Mouse (Mus musculus) lung, embryonic 14.5 days (tissue): ENCODE measurements around the gene Ugt2a3. TPM values are rescaled to one million over a fixed set of nuclear protein-coding genes. Genes with fewer than 3 reads are reported as not detected.
"Not testable (repeated sequence)": the region's sequence is repeated elsewhere in the genome, so short reads cannot be mapped to it uniquely, and the experiment has no call there.

Experiments used
- ATAC-seq: fragments of 200-750 bp; cut with Nextera tagmentation; 2 replicates; pipeline ENCODE4 v1.8.0; 2017; ENCODE audit warnings: mild to moderate bottlenecking, moderate TSS enrichment, moderate library complexity; ENCODE audit not compliant: insufficient read depth
- DNase-seq: peaks from one replicate; pipeline ENCODE4 v3.0.0-alpha.2; 2015
- H3K27ac ChIP-seq: fragments of 300-500 bp; sonication (generic); 2 replicates; pipeline ENCODE4 v1.5.1; 2014; ENCODE audit warnings: low read depth, mild to moderate bottlenecking, moderate library complexity
- H3K27me3 ChIP-seq: fragments of 300-500 bp; sonication (generic); 2 replicates; pipeline ENCODE4 v1.6.1; 2014; ENCODE audit warnings: low read length, control low read depth; ENCODE audit not compliant: insufficient read depth
- H3K36me3 ChIP-seq: fragments of 300-500 bp; sonication (generic); 2 replicates; pipeline ENCODE4 v1.6.1; 2014; ENCODE audit warnings: control low read depth; ENCODE audit not compliant: insufficient read depth
- H3K4me1 ChIP-seq: fragments of 300-500 bp; sonication (generic); 2 replicates; pipeline ENCODE4 v1.6.1; 2014; ENCODE audit warnings: antibody characterized with exemption, control low read depth; ENCODE audit not compliant: insufficient read depth
- H3K4me2 ChIP-seq: fragments of 300-500 bp; sonication (generic); 2 replicates; pipeline ENCODE4 v1.6.1; 2014; ENCODE audit warnings: mild to moderate bottlenecking
- H3K4me3 ChIP-seq: fragments of 300-500 bp; sonication (generic); 2 replicates; pipeline ENCODE4 v1.5.1; 2014; ENCODE audit warnings: low read depth, low read length
- H3K9ac ChIP-seq: fragments of 300-500 bp; sonication (generic); 2 replicates; pipeline ENCODE4 v1.6.1; 2014
- H3K9me3 ChIP-seq: fragments of 300-500 bp; sonication (generic); 2 replicates; pipeline ENCODE4 v1.6.1; 2016; ENCODE audit warnings: low read depth, low read length, control low read depth
- CTCF ChIP-seq: IDR thresholded peaks from 2 replicates; pipeline ENCODE4 v1.5.1; 2016; ENCODE audit warnings: antibody characterized with exemption, low read depth
- WGBS: fragments of 180-500 bp; shearing (Covaris S2); extraction: QIAGEN DNeasy Blood & Tissue Kit; methylation state at CpG from one replicate; pipeline ENCODE4 v1.1.7; 2014; 5-methylcytosine and 5-hydroxymethylcytosine counted together
- polyA plus RNA-seq: library from polyadenylated mRNA; unstranded; fragments of >200 nt; fragmentation: Nextera tagmentation; extraction: Ambion mirVana; gene quantifications from 2 replicates; pipeline ENCODE4 v1.2.1, GENCODE M21; 2014

Ugt2a3 gene
- polyA plus RNA-seq, result not detected in 2 replicates

DNA sequence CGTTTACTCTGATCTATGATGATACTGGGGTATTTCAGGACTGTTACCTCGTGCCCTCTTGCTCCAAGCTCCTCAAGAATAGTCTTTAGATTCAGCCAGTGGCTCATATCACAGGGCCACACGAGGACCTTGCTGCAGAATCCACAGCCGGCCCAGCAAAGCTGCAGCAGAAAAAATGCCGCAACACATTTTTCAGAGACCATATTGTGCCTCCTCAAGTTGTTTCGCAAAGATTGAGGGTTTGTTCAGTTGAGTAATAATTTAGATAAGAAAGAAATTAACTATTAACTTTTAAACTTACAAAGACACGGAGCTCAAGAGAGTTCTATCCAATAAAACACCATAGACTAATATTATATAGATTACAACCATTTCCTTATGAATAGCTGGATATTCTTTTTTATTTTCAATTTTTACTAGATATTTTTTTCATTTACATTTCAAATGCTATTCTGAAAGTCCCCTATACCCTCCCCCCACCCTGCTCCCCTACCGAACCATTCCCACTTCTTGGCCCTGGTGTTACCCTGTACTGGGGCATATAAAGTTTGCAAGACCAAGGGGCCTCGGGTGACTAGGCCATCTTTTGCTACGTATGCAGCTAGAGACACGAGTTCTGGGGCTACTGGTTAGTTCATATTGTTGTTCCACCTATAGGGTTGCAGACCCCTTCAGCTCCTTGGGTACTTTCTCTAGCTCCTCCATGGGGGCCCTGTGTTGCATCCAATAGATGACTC lies at the start of gene Ugt2a3:
Gene Ugt2a3 (minus strand): TSS at position 235 of the 737 bp plus-strand sequence.
- Histone ChIP-seq H3K36me3 (no peaks in the 10 kb centered on the region), H3K4me3 (no peak within 1 kb of the TSS), H3K9me3 (no peaks in the 10 kb centered on the region), H3K4me2 (no peak within 1 kb of the TSS), H3K9ac (no peak within 1 kb of the TSS), H3K4me1 (no peaks in the 10 kb centered on the region), H3K27me3 (no peaks in the 10 kb centered on the region), H3K27ac (no peak within 1 kb of the TSS)
- WGBS, result 63% methylated on average over 11 of the region's 11 CpGs
- no peak for TF ChIP-seq CTCF
- no peak for DNase-seq
- no peak for ATAC-seq

GRCm38 (mm10) chr5:87380234-87380633 lies 43.2 kb upstream of the Ugt2a3 start:
- Histone ChIP-seq H3K27ac (no peak overlapping the region), H3K9me3 (no peaks in the 10 kb centered on the region), H3K4me3 (no peak overlapping the region), H3K4me2 (no peak overlapping the region), H3K36me3 (no peaks in the 10 kb centered on the region), H3K4me1 (no peaks in the 10 kb centered on the region), H3K9ac (no peak overlapping the region), H3K27me3 (no peaks in the 10 kb centered on the region)
- WGBS, result 35% methylated on average over 2 of the region's 2 CpGs
- ATAC-seq (no peak), DNase-seq (no peak)
- no peak for TF ChIP-seq CTCF

- Histone ChIP-seq H3K9me3 (no peaks in the 10 kb centered on the region), H3K9ac (no peak overlapping the region), H3K27ac (no peak overlapping the region), H3K36me3 (no peaks in the 10 kb centered on the region), H3K4me3 (no peak overlapping the region), H3K4me1 (no peaks in the 10 kb centered on the region), H3K27me3 (no peaks in the 10 kb centered on the region), H3K4me2 (no peak overlapping the region)
- ATAC-seq (no peak), DNase-seq (no peak)
- TF ChIP-seq CTCF, result no peak
These were observed 42.8 kb upstream of the Ugt2a3 start for GRCm38 (mm10) chr5:87379825-87380224.

DNA sequence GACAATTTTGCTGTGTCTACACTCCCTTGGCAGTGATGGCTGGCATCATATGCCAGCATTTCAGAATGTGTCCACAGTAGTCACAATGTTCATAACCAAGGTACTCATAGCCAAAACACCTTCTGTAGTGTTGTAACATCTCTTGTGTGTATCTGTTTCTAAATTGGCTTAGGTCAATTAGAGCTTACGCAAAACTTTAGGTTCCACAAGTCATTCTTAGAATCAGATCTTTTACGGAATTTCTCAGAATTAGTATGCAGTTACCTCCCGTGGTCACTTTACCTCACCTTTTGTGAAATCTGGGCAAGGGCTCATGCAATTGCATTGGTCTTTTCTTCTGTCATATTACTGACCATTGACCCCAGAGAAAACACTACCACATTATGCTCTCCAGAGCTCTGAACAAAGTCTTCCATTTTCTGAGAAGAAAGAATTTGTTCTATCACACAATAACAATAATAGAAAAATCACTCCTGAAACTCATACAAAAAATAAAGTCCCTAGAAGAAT lies 38.9 kb upstream of the Ugt2a3 start:
- WGBS, result 89% methylated on average over 3 of the region's 3 CpGs

DNA sequence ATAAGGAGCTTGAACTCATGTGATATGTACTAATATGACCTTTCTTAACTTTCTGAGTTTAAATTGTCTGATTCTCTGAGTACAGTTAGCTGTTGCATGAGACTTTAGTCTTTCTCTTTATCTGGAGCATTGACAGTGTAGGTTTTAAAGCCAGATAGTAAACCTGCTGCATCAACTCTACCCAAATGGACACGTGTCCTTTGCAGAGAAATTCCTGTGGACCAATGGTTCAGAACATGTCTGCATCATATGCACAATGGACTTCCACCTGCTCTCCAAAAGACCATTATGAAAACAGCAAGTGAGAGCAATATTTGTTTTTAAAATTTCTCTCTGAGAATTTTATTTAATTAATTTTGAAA lies 36.5 kb upstream of the Ugt2a3 start:
- ATAC-seq (no peak), DNase-seq (no peak)
- 77% methylated on average over 1 of the region's 1 CpGs for WGBS
- no peak overlapping the region for H3K27ac ChIP-seq
- H3K4me3 ChIP-seq, result no peak overlapping the region
- no peaks in the 10 kb centered on the region for H3K9me3 ChIP-seq
- TF ChIP-seq CTCF, result no peak
- no peaks in the 10 kb centered on the region for H3K36me3 ChIP-seq
- no peaks in the 10 kb centered on the region for H3K27me3 ChIP-seq
- H3K4me2 ChIP-seq, result no peak overlapping the region
- no peaks in the 10 kb centered on the region for H3K4me1 ChIP-seq
- H3K9ac ChIP-seq, result no peak overlapping the region

More for the DNA sequence above, 38.9 kb upstream of the Ugt2a3 start:
- Histone ChIP-seq H3K4me1 (no peaks in the 10 kb centered on the region), H3K4me2 (no peak overlapping the region), H3K4me3 (no peak overlapping the region), H3K27ac (no peak overlapping the region), H3K36me3 (no peaks in the 10 kb centered on the region), H3K9ac (no peak overlapping the region), H3K9me3 (no peaks in the 10 kb centered on the region), H3K27me3 (no peaks in the 10 kb centered on the region)
- no peak for ATAC-seq
- TF ChIP-seq CTCF, result no peak
- no peak for DNase-seq

DNA sequence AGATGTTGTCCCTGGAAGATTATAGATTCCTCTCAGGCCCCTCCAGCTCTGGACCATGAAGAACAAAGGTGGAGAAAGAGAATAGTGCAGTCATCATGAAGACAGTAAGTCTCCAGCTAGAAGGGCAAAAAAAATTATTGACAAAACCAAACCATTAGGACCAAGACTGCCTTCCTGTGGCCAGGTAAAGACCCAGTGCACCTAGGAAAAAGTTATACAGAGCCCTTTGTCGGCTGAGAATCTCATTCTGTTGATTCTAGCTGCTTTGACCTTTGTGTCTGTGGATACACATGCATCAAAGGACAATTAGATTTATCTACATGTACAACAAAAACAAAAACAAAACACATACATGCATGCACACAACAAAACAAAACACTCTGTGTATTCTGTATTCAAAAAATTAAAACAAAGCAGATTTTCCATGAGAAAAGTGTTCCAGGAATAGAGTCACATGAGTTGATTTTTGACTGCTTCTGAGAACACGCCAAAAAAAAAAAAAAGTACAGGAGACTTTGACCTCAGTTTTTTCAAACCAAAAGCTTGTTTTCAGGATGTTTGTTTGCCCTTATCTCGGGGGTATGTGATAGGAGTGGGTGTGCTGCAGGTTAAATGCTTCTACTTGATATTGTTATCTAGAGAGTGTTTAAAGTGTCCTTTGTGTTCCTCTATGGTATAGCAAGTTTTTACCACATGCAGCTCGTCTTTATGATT lies 36.0 kb upstream of the Ugt2a3 start:
- not testable (repeated sequence) for H3K4me2 ChIP-seq, H3K4me1 ChIP-seq, H3K9me3 ChIP-seq, H3K9ac ChIP-seq, H3K36me3 ChIP-seq, H3K27me3 ChIP-seq, H3K27ac ChIP-seq, ATAC-seq, H3K4me3 ChIP-seq, DNase-seq
- WGBS, result 45% methylated on average over 4 of the region's 4 CpGs

GRCm38 (mm10) chr5:87350350-87350749 lies 13.4 kb upstream of the Ugt2a3 start:
- Histone ChIP-seq H3K4me2 (no peak overlapping the region), H3K9ac (no peak overlapping the region), H3K4me1 (no peaks in the 10 kb centered on the region), H3K27ac (no peak overlapping the region), H3K4me3 (no peak overlapping the region), H3K27me3 (no peaks in the 10 kb centered on the region), H3K9me3 (no peaks in the 10 kb centered on the region), H3K36me3 (no peaks in the 10 kb centered on the region)
- DNase-seq (no peak), ATAC-seq (no peak)
- 62% methylated on average over 1 of the region's 1 CpGs for WGBS
- no peak for TF ChIP-seq CTCF

DNA sequence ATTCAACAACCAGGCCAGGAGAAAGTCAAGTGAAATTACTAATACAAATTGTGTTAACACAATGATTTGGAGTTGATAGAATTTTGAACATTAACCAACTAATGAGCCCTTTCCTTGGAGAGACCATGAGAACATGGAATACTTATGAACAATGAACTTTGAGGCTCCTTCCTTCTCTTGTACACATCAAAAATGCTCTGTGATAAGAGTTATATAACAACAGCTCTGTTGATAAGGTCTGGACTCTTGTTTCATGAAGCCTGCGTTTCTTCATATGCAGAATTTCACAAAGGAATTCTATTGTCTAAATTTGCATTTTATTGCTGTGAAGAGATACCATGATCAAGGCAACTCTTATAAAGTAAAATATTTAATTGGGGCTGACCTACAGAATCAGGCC lies 12.2 kb upstream of the Ugt2a3 start:
- H3K27ac ChIP-seq, H3K9me3 ChIP-seq, H3K4me1 ChIP-seq, H3K9ac ChIP-seq, ATAC-seq, DNase-seq, H3K4me3 ChIP-seq, H3K27me3 ChIP-seq, H3K36me3 ChIP-seq, H3K4me2 ChIP-seq: not testable (repeated sequence)
- 79% methylated on average over 1 of the region's 1 CpGs for WGBS

GRCm38 (mm10) chr5:87347479-87348078 lies 10.6 kb upstream of the Ugt2a3 start:
- not testable (repeated sequence) for H3K4me3 ChIP-seq, H3K27ac ChIP-seq, H3K9me3 ChIP-seq, H3K27me3 ChIP-seq, DNase-seq, H3K36me3 ChIP-seq, H3K4me1 ChIP-seq, H3K4me2 ChIP-seq, ATAC-seq, H3K9ac ChIP-seq
- 66% methylated on average over 2 of the region's 2 CpGs for whole genome bisulfite sequencing
